Mouse (Mus musculus) MEL (cell line): ENCODE data around the gene Cspg4. TPM values are rescaled to one million over a fixed set of nuclear protein-coding genes. Genes with fewer than 3 reads are reported as not detected.

Experiments
- DNase-seq: peaks from one replicate; pipeline ENCODE4 v3.0.0; 2011; ENCODE audit warnings: low read depth, low spot score
- H3K27ac ChIP-seq: 2 replicates; pipeline ENCODE4 v1.5.1; 2012; ENCODE audit warnings: low read depth, mild to moderate bottlenecking, control low read depth, low read length, moderate library complexity; ENCODE audit not compliant: control insufficient read depth
- H3K27me3 ChIP-seq, 2 experiments: fragments of 150-350 bp in 1 of 2; sonication (generic) in 1 of 2; 2 replicates each; pipeline ENCODE4 v1.6.1; 2012; ENCODE audit warnings: low read length in 2 of 2, mild to moderate bottlenecking in 2 of 2, improper control_type of control experiment in 1 of 2, moderate library complexity in 1 of 2; ENCODE audit not compliant: insufficient read depth in 2 of 2, control insufficient read depth in 1 of 2
- H3K36me3 ChIP-seq, 2 experiments: 2 replicates each; pipeline ENCODE4 v1.6.1; 2012 to 2014; ENCODE audit warnings: low read length in 2 of 2, improper control_type of control experiment in 1 of 2, inconsistent platforms in 1 of 2, mild to moderate bottlenecking in 1 of 2; ENCODE audit not compliant: insufficient read depth in 2 of 2, control insufficient read depth in 1 of 2
- H3K4me1 ChIP-seq, 2 experiments: fragments of 150-350 bp in 1 of 2; sonication (generic) in 1 of 2; 2 replicates each; pipeline ENCODE4 v1.6.1; 2012; ENCODE audit warnings: low read length in 2 of 2, improper control_type of control experiment in 1 of 2, mild to moderate bottlenecking in 1 of 2; ENCODE audit not compliant: insufficient read depth in 2 of 2, control insufficient read depth in 1 of 2
- H3K4me3 ChIP-seq, 2 experiments: fragments of 150-350 bp in 1 of 2; sonication (generic) in 1 of 2; 2 replicates each; pipeline ENCODE4 v1.5.1; 2012; ENCODE audit warnings: low read depth in 2 of 2, low read length in 2 of 2, mild to moderate bottlenecking in 2 of 2, moderate library complexity in 2 of 2, control low read depth in 1 of 2, improper control_type of control experiment in 1 of 2; ENCODE audit not compliant: control insufficient read depth in 1 of 2, insufficient read depth in 1 of 2
- H3K79me2 ChIP-seq: 2 replicates; pipeline ENCODE4 v1.6.1; 2012; ENCODE audit warnings: mild to moderate bottlenecking, low read length, moderate library complexity; ENCODE audit not compliant: control insufficient read depth, poor library complexity, insufficient read depth
- H3K9ac ChIP-seq: 2 replicates; pipeline ENCODE4 v1.6.1; 2012; ENCODE audit warnings: low read depth, mild to moderate bottlenecking, control low read depth, low read length, moderate library complexity; ENCODE audit not compliant: control insufficient read depth, poor library complexity, severe bottlenecking
- H3K9me3 ChIP-seq: fragments of 150-350 bp; sonication (generic); replicated peaks from 2 replicates; pipeline ENCODE4 v1.6.1; 2012; ENCODE audit warnings: mild to moderate bottlenecking, low read length, improper control_type of control experiment, moderate library complexity; ENCODE audit not compliant: insufficient read depth
- CHD1 ChIP-seq: IDR thresholded peaks from 2 replicates; pipeline ENCODE4 v1.6.1; 2012; ENCODE audit warnings: low read depth, mild to moderate bottlenecking, inconsistent platforms, low read length, improper control_type of control experiment
- CHD2 ChIP-seq: IDR thresholded peaks from 2 replicates; pipeline ENCODE4 v1.6.1; 2011; ENCODE audit warnings: low read length, improper control_type of control experiment
- CTCF ChIP-seq, 3 experiments: IDR thresholded peaks in 2 of 3; conservative IDR thresholded peaks in 1 of 3; 2 replicates each; pipeline ENCODE4 v1.5.1; 2011 to 2012; ENCODE audit warnings: low read length in 3 of 3, low read depth in 2 of 3, mild to moderate bottlenecking in 2 of 3, improper control_type of control experiment in 1 of 3, inconsistent platforms in 1 of 3, mixed read lengths in 1 of 3, moderate library complexity in 1 of 3; ENCODE audit not compliant: control insufficient read depth in 1 of 3, insufficient read depth in 1 of 3, poor library complexity in 1 of 3, severe bottlenecking in 1 of 3
- ELF1 ChIP-seq: IDR thresholded peaks from 2 replicates; pipeline ENCODE4 v1.6.1; 2014; ENCODE audit warnings: low read depth, mild to moderate bottlenecking, inconsistent platforms, low read length, improper control_type of control experiment, moderate library complexity
- ETS1 ChIP-seq: IDR thresholded peaks from 2 replicates; pipeline ENCODE4 v1.6.1; 2012; ENCODE audit warnings: low read depth, mild to moderate bottlenecking, inconsistent platforms, low read length, improper control_type of control experiment, moderate library complexity
- GATA1 ChIP-seq: IDR thresholded peaks from 2 replicates; pipeline ENCODE4 v1.6.1; 2011; ENCODE audit warnings: low read depth, low read length, improper control_type of control experiment
- HCFC1 ChIP-seq: IDR thresholded peaks from 2 replicates; pipeline ENCODE4 v1.6.1; 2012; ENCODE audit warnings: low read depth, mild to moderate bottlenecking, inconsistent platforms, low read length, improper control_type of control experiment, moderate library complexity
- JUND ChIP-seq: IDR thresholded peaks from 2 replicates; pipeline ENCODE4 v1.6.1; 2011; ENCODE audit warnings: low read depth, mild to moderate bottlenecking, improper control_type of control experiment, low read length
- KAT2A ChIP-seq: conservative IDR thresholded peaks from 2 replicates; pipeline ENCODE4 v1.6.1; 2012; ENCODE audit warnings: low read depth, low read length, improper control_type of control experiment, inconsistent platforms
- MAFK ChIP-seq: IDR thresholded peaks from 2 replicates; pipeline ENCODE4 v1.6.1; 2011; ENCODE audit warnings: low read depth, mild to moderate bottlenecking, low read length, improper control_type of control experiment, borderline replicate concordance
- MAZ ChIP-seq: IDR thresholded peaks from 2 replicates; pipeline ENCODE4 v1.6.1; 2012; ENCODE audit warnings: low read depth, mild to moderate bottlenecking, inconsistent platforms, low read length, improper control_type of control experiment
- MEF2A ChIP-seq: IDR thresholded peaks from 2 replicates; pipeline ENCODE4 v1.6.1; 2014; ENCODE audit warnings: low read depth, mild to moderate bottlenecking, inconsistent platforms, low read length, improper control_type of control experiment; ENCODE audit not compliant: poor library complexity, insufficient replicate concordance, severe bottlenecking; ENCODE audit errors: extremely low read depth
- MXI1 ChIP-seq: IDR thresholded peaks from 2 replicates; pipeline ENCODE4 v1.6.1; 2011; ENCODE audit warnings: mild to moderate bottlenecking, low read depth, low read length, improper control_type of control experiment
- MYC ChIP-seq: IDR thresholded peaks from 2 replicates; pipeline ENCODE4 v1.6.1; 2011; ENCODE audit warnings: low read depth, mild to moderate bottlenecking, low read length, improper control_type of control experiment, moderate library complexity
- POLR2AphosphoS2 ChIP-seq: IDR thresholded peaks from 2 replicates; pipeline ENCODE4 v1.6.1; 2011; ENCODE audit warnings: low read length, improper control_type of control experiment
- POLR2AphosphoS5 ChIP-seq: IDR thresholded peaks from 2 replicates; pipeline ENCODE4 v1.6.1; 2012; ENCODE audit warnings: low read depth, borderline replicate concordance, mild to moderate bottlenecking, inconsistent platforms, low read length, moderate library complexity, mixed read lengths
- RAD21 ChIP-seq: IDR thresholded peaks from 2 replicates; pipeline ENCODE4 v1.6.1; 2011; ENCODE audit warnings: mild to moderate bottlenecking, low read depth, low read length, improper control_type of control experiment
- RCOR1 ChIP-seq: IDR thresholded peaks from 2 replicates; pipeline ENCODE4 v1.6.1; 2012; ENCODE audit warnings: low read depth, mild to moderate bottlenecking, inconsistent platforms, low read length, improper control_type of control experiment
- SIN3A ChIP-seq: IDR thresholded peaks from 2 replicates; pipeline ENCODE4 v1.6.1; 2012; ENCODE audit warnings: low read length, improper control_type of control experiment, inconsistent platforms
- SMC3 ChIP-seq: IDR thresholded peaks from 2 replicates; pipeline ENCODE4 v1.6.1; 2011; ENCODE audit warnings: low read depth, low read length, improper control_type of control experiment
- TAL1 ChIP-seq: IDR thresholded peaks from 2 replicates; pipeline ENCODE4 v1.6.1; 2012; ENCODE audit warnings: mild to moderate bottlenecking, inconsistent platforms, low read length, moderate library complexity, mixed read lengths
- UBTF ChIP-seq: IDR thresholded peaks from 2 replicates; pipeline ENCODE4 v1.6.1; 2012; ENCODE audit warnings: low read depth, mild to moderate bottlenecking, inconsistent platforms, low read length, improper control_type of control experiment, moderate library complexity, borderline replicate concordance; ENCODE audit not compliant: insufficient read depth
- USF2 ChIP-seq, 2 experiments: IDR thresholded peaks; 2 replicates each; pipeline ENCODE4 v1.6.1; 2011 to 2012; ENCODE audit warnings: improper control_type of control experiment in 2 of 2, low read length in 2 of 2, borderline replicate concordance in 1 of 2, inconsistent platforms in 1 of 2, low read depth in 1 of 2, mild to moderate bottlenecking in 1 of 2; ENCODE audit not compliant: insufficient read depth in 1 of 2
- ZC3H11A ChIP-seq: IDR thresholded peaks from 2 replicates; pipeline ENCODE4 v1.6.1; 2012; ENCODE audit warnings: low read depth, mild to moderate bottlenecking, inconsistent platforms, low read length, improper control_type of control experiment
- ZKSCAN1 ChIP-seq: IDR thresholded peaks from 2 replicates; pipeline ENCODE4 v1.6.1; 2012; ENCODE audit warnings: low read depth, mild to moderate bottlenecking, inconsistent platforms, low read length, improper control_type of control experiment, moderate library complexity
- polyA plus RNA-seq, 2 experiments: library from polyadenylated mRNA; stranded (reverse) in 1 of 2; unstranded in 1 of 2; fragments of >175 nt in 1 of 2; fragments of >200 nt in 1 of 2; gene quantifications; 2 replicates each; pipeline versions ENCODE4 v1.2.1 to v1.2.4; 2012; ENCODE audit warnings: low replicate concordance in 2 of 2, low read depth in 1 of 2; ENCODE audit not compliant: insufficient read length in 2 of 2, insufficient read depth in 1 of 2, missing spikeins in 1 of 2
- total RNA-seq: library from RNA; depleted of rRNA; stranded (reverse); fragments of 300-350 nt; gene quantifications from 2 replicates; pipeline ENCODE4 v1.2.3, GENCODE M21; 2012

The Cspg4 gene
- total and polyA plus RNA-seq, 3 experiments = 0.15 to 0.23 TPM; not detected in 1

DNA sequence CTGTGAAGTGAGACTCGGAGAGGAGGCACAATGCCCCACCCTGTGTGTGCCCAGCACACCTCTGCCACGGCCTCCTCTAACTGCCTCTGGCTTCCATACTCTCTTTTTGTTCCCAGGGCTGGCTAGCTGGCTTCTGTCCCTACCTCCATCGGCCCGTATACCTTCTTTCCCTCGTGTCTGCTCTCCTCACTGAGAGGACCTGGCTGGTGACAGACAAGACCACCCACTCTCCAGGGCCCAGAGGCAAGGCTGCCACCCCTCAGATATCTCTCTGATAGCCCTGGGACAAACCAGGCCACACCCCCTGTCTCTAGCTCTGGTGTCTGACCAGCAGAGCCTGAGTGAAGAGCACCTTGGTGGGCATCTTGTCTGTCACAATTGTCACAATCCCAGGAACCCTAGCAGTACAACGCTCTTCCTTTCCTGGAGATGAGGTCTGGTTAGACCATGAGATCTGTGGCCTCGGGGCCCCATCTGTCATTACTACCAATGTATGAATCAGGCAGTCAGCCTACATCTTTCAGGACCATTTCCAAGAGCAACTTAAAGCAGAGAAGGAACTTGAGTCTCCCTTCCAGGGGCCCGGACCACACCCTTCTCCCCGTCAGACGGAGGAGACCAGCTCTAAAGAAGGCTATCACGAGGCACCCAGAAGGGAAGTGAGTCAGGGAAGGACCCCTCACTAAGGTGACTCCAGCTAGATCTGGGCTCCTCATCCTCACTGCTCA, 1.0 kb downstream of the Cspg4 start:
- H3K79me2 ChIP-seq = no peaks in the 10 kb centered on the region
- H3K27me3 ChIP-seq = peaks cover 6 to 19% of the 10 kb centered on the region in 2 experiments
- H3K4me1 ChIP-seq = peaks cover 0 to 5% of the 10 kb centered on the region in 2 experiments; a peak in 1 of 4 replicates
- H3K27ac ChIP-seq = no peak overlapping the region
- no peaks in the 10 kb centered on the region for H3K36me3 ChIP-seq
- no peak for TF ChIP-seq MXI1
- no peak for TF ChIP-seq MEF2A
- no peak for TF ChIP-seq GATA1
- TF ChIP-seq POLR2AphosphoS2 = no peak
- no peak for TF ChIP-seq CHD2
- TF ChIP-seq MYC = no peak
- no peak for TF ChIP-seq CHD1
- TF ChIP-seq ZC3H11A = no peak
- no peak for TF ChIP-seq USF2 (IDR thresholded peaks at IDR 0.05; ENCODE audit: borderline replicate concordance in 1 of 2, insufficient read depth in 1 of 2, low read depth in 1 of 2, low read length in 2 of 2)
- TF ChIP-seq RAD21 = no peak
- TF ChIP-seq POLR2AphosphoS5 = no peak
- no peak for TF ChIP-seq ETS1
- no peak for TF ChIP-seq ELF1
- TF ChIP-seq SMC3 = no peak
- TF ChIP-seq HCFC1 = no peak
- TF ChIP-seq ZKSCAN1 = no peak
- no peak for TF ChIP-seq TAL1
- no peak for TF ChIP-seq JUND
- H3K4me3 ChIP-seq = no peak overlapping the region
- H3K9me3 ChIP-seq = no peaks in the 10 kb centered on the region
- DNase-seq = peak; percentile 35
- H3K9ac ChIP-seq = no peak overlapping the region

DNA sequence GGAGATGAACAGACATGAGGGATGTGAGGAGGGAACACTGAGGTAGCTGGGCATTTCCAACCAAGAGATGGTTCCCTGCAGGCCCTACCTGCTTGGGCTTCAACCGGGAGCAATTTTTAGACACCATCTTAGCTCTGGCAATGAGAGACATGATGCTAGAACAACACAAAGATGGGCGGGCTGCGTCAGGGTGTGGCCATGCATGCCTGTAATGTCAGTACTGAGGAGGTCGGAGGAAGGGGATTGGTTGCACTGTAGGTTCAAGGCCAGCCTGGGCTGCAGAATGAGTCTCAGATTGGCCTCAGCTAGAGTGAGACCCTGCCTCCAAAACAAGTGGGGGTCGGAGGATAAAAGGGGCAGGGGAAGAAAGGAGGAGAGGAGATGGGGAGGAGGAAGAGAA, 1.6 kb downstream of the Cspg4 start:
- Histone ChIP-seq H3K9me3 (no peaks in the 10 kb centered on the region), H3K27me3 (peaks cover 6 to 19% of the 10 kb centered on the region in 2 experiments), H3K36me3 (no peaks in the 10 kb centered on the region), H3K4me3 (no peak overlapping the region), H3K27ac (no peak overlapping the region), H3K79me2 (no peaks in the 10 kb centered on the region), H3K9ac (no peak overlapping the region), H3K4me1 (peaks cover 0 to 5% of the 10 kb centered on the region in 2 experiments; a peak in 1 of 4 replicates)
- DNase-seq = no peak
- TF ChIP-seq RCOR1 (no peak), MXI1 (no peak), ZC3H11A (no peak), MEF2A (no peak), KAT2A (no peak), SIN3A (no peak), RAD21 (no peak), ETS1 (no peak), ELF1 (no peak), MAZ (no peak), MAFK (no peak), CTCF (IDR thresholded peaks at IDR 0.05 in 2 of 3, conservative IDR thresholded peaks at IDR 0.05 in 1 of 3; ENCODE audit: control insufficient read depth in 1 of 3, insufficient read depth in 1 of 3, low read depth in 2 of 3, low read length in 3 of 3, poor library complexity in 1 of 3, severe bottlenecking in 1 of 3) (no peak), UBTF (no peak), MYC (no peak)
